Mouse (Mus musculus) heart, postnatal 25 days (tissue): Measurements from ENCODE around the gene Pde1c. TPM values are rescaled to one million over a fixed set of nuclear protein-coding genes. Genes with fewer than 3 reads are reported as not detected.

Experiments
- microRNA-seq: library from miRNA; unstranded; fragments of <30 nt; microRNA quantifications from one replicate; pipeline ENCODE4 v1.2.0, GENCODE M21; 2022
- total RNA-seq, 2 experiments: library from RNA; stranded (reverse); gene quantifications; 2 replicates each; pipeline ENCODE4 v1.2.3; 2021

Pde1c gene
- total RNA-seq, 2 experiments from 2014 or later: 72.2 to 92.5 TPM

Small RNA genes lying within 50 kb of the gene (microRNA-seq; reads per million reads assigned to microRNA genes)
- gene Gm44413: not detected

Other genes starting within 250 kb of the Pde1c start
- gene Lsm5, start 135.6 kb upstream of the Pde1c start, total RNA-seq: 10 to 100 TPM; 14.9 to 17.3 TPM
- 1 to 10 TPM; 6.0 to 6.9 TPM for gene Avl9, start 145.8 kb upstream of the Pde1c start, total RNA-seq
- gene Kbtbd2, start 228.7 kb upstream of the Pde1c start, total RNA-seq: 10 to 100 TPM; 30.1 to 30.7 TPM